Mouse (Mus musculus): ENCODE measurements at regions not wholly inside any gene's neighbourhood (a gene's known extent, or its start where the extent isn't known, plus 50 kb on each side); places are given as distances from the start of the nearest gene placed in this dataset.

DNA sequence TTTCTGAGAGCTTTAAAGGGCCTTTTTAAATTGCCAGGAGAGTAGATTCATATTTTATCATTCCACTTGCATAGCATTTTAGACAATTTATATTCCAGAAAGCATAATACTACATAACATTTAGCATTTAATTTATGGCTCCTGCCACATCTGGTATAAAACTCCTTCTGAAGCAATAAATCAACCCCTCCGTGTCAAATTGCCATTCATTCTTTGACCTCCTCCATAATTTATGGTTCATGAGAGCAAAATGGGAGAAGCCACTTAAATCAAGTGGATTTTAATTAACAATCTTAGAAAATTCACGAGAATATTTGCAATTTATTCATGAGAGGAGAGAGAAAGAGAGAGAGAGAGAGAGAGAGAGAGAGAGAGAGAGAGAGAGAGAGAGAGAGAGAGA is 132.4 kb upstream of the Nrsn1 start:
- TF ChIP-seq CTCF (IDR thresholded peaks at IDR 0.05; ENCODE audit: control insufficient read depth, insufficient read depth, insufficient read length) (no peak), FOSL1 (IDR thresholded peaks at IDR 0.05; ENCODE audit: insufficient read depth, low read length, poor library complexity, severe bottlenecking) (no peak)
